Mouse (Mus musculus) liver, embryonic 14.5 days (tissue): ENCODE results near the gene Tnfsf18. TPM values are rescaled to one million over a fixed set of nuclear protein-coding genes. Genes with fewer than 3 reads are reported as not detected.

Experiments used
- ATAC-seq: fragments of 200-750 bp; cut with Nextera tagmentation; 2 replicates; pipeline ENCODE4 v1.8.0; 2017; ENCODE audit warnings: moderate number of reproducible peaks, mild to moderate bottlenecking, moderate library complexity; ENCODE audit not compliant: insufficient read depth
- DNase-seq, 3 experiments: peaks; one replicate each; pipeline ENCODE4 v3.0.0-alpha.2; 2012 to 2013; ENCODE audit warnings: low read depth in 3 of 3, low spot score in 3 of 3
- H3K27ac ChIP-seq: fragments of 300-500 bp; sonication (generic); 2 replicates; pipeline ENCODE4 v1.5.1; 2014; ENCODE audit warnings: moderate library complexity, mild to moderate bottlenecking, control low read depth, inconsistent platforms
- H3K27me3 ChIP-seq: fragments of 300-500 bp; sonication (generic); 2 replicates; pipeline ENCODE4 v1.6.1; 2014; ENCODE audit warnings: mild to moderate bottlenecking, low read length, moderate library complexity; ENCODE audit not compliant: control insufficient read depth, insufficient read depth
- H3K36me3 ChIP-seq: fragments of 300-500 bp; sonication (generic); replicated peaks from 2 replicates; pipeline ENCODE4 v1.6.1; 2014; ENCODE audit warnings: low read depth; ENCODE audit not compliant: control insufficient read depth, insufficient read depth
- H3K4me1 ChIP-seq, 2 experiments: fragments of 200-500 bp in 1 of 2; fragments of 300-500 bp in 1 of 2; sonication (generic) in 1 of 2; replicated peaks; 2 replicates each; pipeline ENCODE4 v1.6.1; 2012 to 2014; ENCODE audit warnings: antibody characterized with exemption in 1 of 2, inconsistent platforms in 1 of 2, low read length in 1 of 2; ENCODE audit not compliant: control insufficient read depth in 2 of 2, insufficient read depth in 2 of 2
- H3K4me2 ChIP-seq: fragments of 300-500 bp; sonication (generic); 2 replicates; pipeline ENCODE4 v1.6.1; 2014; ENCODE audit warnings: low read depth, mild to moderate bottlenecking, control low read depth, moderate library complexity
- H3K4me3 ChIP-seq, 2 experiments: fragments of 200-500 bp in 1 of 2; fragments of 300-500 bp in 1 of 2; sonication (generic) in 1 of 2; 2 replicates each; pipeline ENCODE4 v1.5.1; 2012 to 2014; ENCODE audit warnings: low read depth in 2 of 2, low read length in 2 of 2, mild to moderate bottlenecking in 2 of 2, control low read depth in 1 of 2, inconsistent platforms in 1 of 2, moderate library complexity in 1 of 2; ENCODE audit not compliant: insufficient read depth in 1 of 2
- H3K9ac ChIP-seq: fragments of 300-500 bp; sonication (generic); replicated peaks from 2 replicates; pipeline ENCODE4 v1.6.1; 2014; ENCODE audit warnings: mild to moderate bottlenecking, control low read depth, moderate library complexity
- H3K9me3 ChIP-seq: fragments of 300-500 bp; sonication (generic); 2 replicates; pipeline ENCODE4 v1.6.1; 2016; ENCODE audit warnings: low read length, mixed read lengths; ENCODE audit not compliant: control insufficient read depth
- CTCF ChIP-seq: IDR thresholded peaks from 2 replicates; pipeline ENCODE4 v1.5.1; 2016; ENCODE audit warnings: antibody characterized with exemption, low read depth, control low read depth
- EP300 ChIP-seq: IDR thresholded peaks from 2 replicates; pipeline ENCODE4 v1.6.1; 2016; ENCODE audit warnings: antibody characterized with exemption, low read depth
- WGBS: fragments of 180-500 bp; shearing (Covaris S2); extraction: QIAGEN DNeasy Blood & Tissue Kit; methylation state at CpG from one replicate; pipeline ENCODE4 v1.1.7; 2014; ENCODE audit not compliant: insufficient replicate concordance; 5-methylcytosine and 5-hydroxymethylcytosine counted together
- polyA plus RNA-seq, 2 experiments: library from polyadenylated mRNA; depleted of rRNA in 1 of 2; stranded (reverse) in 1 of 2; unstranded in 1 of 2; fragments of >200 nt; fragmentation: Nextera tagmentation in 1 of 2; extraction: Ambion mirVana in 1 of 2; gene quantifications; 2 replicates each; pipeline versions ENCODE4 v1.2.1 to v1.2.3; 2012 to 2014

Gene Tnfsf18
- polyA plus RNA-seq (2012; rRNA removed) (not detected in 2 replicates), polyA plus RNA-seq (2014; fragmentation: Nextera tagmentation; extraction: Ambion mirVana) (not detected in 2 replicates)

DNA sequence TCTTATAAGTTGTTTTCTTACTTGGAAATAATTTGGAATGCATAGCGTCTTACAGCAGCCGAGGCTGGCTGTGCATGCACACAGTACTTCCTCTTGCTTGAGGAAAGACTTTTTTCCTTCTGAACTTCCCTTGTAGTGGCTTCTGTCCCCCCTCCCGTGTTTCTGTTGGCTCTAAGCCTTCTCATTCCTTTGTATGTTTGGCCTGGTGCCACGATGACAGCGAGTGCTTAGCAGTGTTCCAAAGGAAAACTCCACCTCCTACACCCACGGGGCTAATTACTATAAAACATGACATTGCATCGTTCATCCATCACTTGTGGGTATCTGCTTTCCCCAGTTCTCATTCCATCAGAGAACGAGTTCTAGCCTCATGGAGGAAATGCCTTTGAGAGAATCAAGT lies at the start of gene Tnfsf18:
Gene Tnfsf18 (plus strand): TSS at position 313 of the 400 bp plus-strand sequence.
- 44% methylated on average over 8 of the region's 8 CpGs for WGBS
- H3K9ac ChIP-seq, result no peak within 1 kb of the TSS
- ATAC-seq, result no peak
- H3K36me3 ChIP-seq, result no peaks in the 10 kb centered on the region
- no peaks in the 10 kb centered on the region for H3K4me1 ChIP-seq
- no peak within 1 kb of the TSS for H3K4me2 ChIP-seq
- H3K27ac ChIP-seq, result no peak within 1 kb of the TSS
- no peak for DNase-seq
- no peak within 1 kb of the TSS for H3K4me3 ChIP-seq
- TF ChIP-seq EP300 (no peak), CTCF (no peak)
- no peaks in the 10 kb centered on the region for H3K27me3 ChIP-seq
- no peaks in the 10 kb centered on the region for H3K9me3 ChIP-seq

DNA sequence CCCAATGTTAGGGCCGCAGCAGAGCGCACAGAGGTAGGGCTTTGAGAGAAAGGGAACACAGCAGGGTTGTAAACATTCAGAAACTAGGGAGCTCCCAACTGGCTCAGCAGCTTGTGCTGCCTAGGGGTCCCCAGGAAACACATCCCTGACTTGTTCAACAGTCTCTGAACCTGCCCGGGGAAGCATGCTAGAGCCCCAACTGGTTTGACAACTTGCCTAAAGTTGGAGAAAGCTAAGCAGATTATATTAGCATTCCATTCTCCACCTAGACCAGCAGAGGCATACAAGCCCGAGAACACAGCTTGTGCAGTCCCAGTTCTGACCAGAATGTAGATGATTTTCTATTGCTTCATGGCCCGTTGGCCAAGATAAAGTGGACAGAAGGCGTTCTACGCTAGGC lies 49.6 kb upstream of the Tnfsf18 start:
- no peak for DNase-seq
- Histone ChIP-seq H3K27me3 (no peaks in the 10 kb centered on the region), H3K36me3 (no peaks in the 10 kb centered on the region), H3K4me1 (no peaks in the 10 kb centered on the region), H3K27ac (no peak overlapping the region), H3K9me3 (no peaks in the 10 kb centered on the region), H3K4me2 (no peak overlapping the region), H3K9ac (no peak overlapping the region), H3K4me3 (no peak overlapping the region)
- no peak for ATAC-seq
- WGBS, result 61% methylated on average over 7 of the region's 7 CpGs
- no peak for TF ChIP-seq EP300
- no peak for TF ChIP-seq CTCF

DNA sequence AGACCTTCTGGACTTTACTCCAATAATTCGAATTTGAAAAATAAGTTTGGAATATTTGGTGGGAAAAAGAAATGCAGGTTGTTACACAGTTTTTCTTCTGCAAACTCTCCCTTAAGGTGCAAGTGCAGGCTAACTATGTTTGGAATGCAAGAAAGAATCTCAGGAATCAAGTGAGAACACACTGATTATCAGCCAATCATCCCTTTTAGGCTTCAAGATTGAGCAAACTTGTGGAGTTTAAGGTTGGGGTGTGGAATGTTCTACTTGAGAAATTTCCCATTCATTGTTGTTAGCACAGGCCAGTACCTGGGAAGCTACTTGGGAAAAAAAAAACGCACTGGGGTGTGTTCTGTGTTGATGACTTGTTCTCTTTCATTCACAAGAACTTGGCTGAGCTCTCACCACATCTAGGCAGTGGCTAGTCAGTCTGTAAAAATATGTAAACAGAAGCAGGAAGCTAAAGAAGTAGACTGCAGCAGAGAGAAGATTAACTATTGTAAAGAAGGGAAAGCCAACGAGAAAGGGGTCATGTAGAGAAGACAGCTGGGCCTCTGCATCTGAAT lies 42.7 kb upstream of the Tnfsf18 start:
- H3K27ac ChIP-seq, result no peak overlapping the region
- H3K9me3 ChIP-seq, result no peaks in the 10 kb centered on the region
- no peak overlapping the region for H3K9ac ChIP-seq
- no peak for ATAC-seq
- H3K36me3 ChIP-seq, result no peaks in the 10 kb centered on the region
- no peak overlapping the region for H3K4me2 ChIP-seq
- no peaks in the 10 kb centered on the region for H3K4me1 ChIP-seq
- H3K27me3 ChIP-seq, result no peaks in the 10 kb centered on the region
- no peak for DNase-seq
- no peak overlapping the region for H3K4me3 ChIP-seq
- TF ChIP-seq EP300, result no peak
- TF ChIP-seq CTCF, result no peak
- WGBS, result 16% methylated on average over 3 of the region's 3 CpGs

DNA sequence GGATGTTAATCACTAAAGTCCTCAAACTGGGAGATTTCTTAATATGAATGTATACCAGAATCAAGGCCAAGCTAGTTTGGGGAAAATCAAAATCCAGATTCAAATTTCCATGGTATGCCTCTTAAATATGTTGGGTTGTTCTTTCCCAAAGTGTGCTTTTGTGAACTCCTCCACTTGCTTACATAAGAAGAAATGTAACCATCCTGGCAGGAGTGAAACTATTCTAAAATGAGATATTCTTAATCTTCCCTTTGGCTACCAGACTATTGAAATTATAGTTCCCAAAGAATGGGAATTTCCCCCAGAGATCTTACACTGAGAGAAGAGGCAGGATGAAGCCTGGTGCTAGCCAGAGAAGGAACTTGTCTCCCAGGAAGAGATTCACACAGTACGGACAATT lies 42.2 kb upstream of the Tnfsf18 start:
- TF ChIP-seq EP300 (no peak), CTCF (no peak)
- DNase-seq (no peak), ATAC-seq (no peak)
- Histone ChIP-seq H3K9ac (no peak overlapping the region), H3K4me2 (no peak overlapping the region), H3K36me3 (no peaks in the 10 kb centered on the region), H3K4me1 (no peaks in the 10 kb centered on the region), H3K4me3 (no peak overlapping the region), H3K27me3 (no peaks in the 10 kb centered on the region), H3K9me3 (no peaks in the 10 kb centered on the region), H3K27ac (no peak overlapping the region)
- WGBS, result 73% methylated on average over 1 of the region's 1 CpGs

DNA sequence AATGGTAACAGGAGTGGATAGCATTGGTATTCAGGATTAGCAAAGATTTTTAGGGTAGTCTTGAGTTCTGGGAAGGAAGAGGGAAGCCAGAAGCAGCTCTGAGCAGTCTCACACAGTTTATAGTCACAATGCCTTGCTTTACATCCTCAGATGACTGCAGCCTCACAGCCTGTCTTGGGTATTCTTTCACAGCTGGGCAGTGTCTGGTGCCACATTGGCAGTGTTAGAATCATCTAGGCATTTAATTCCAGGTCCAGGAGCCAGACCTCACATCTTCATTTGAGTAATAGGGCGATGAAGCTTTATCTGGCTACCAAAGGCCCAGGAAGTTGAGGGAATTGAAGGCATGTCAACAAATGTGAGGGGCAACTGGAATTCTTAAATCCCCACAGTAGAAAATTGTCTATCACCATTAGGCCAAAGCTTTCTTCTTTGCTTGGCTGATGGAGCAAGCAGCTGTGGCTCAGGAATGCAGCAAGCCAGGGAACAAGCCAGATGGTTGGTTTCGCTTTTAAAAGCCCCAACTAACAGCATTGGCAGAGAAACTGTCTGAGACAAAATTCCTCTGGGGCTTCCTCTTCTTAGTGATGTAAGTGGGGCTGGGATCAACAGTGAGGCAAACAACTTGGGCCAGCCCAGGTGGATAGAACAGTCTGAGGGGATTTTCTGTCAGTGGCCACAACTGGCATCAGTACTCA lies 30.9 kb upstream of the Tnfsf18 start:
- TF ChIP-seq CTCF (no peak), EP300 (no peak)
- Histone ChIP-seq H3K27ac (no peak overlapping the region), H3K9me3 (no peaks in the 10 kb centered on the region), H3K27me3 (no peaks in the 10 kb centered on the region), H3K4me1 (no peaks in the 10 kb centered on the region), H3K9ac (no peak overlapping the region), H3K4me3 (no peak overlapping the region), H3K4me2 (no peak overlapping the region), H3K36me3 (no peaks in the 10 kb centered on the region)
- ATAC-seq, result no peak
- no peak for DNase-seq
- WGBS, result 58% methylated on average over 2 of the region's 2 CpGs
